Mouse (Mus musculus) left cerebral cortex, adult 6 months (tissue): Measurements from ENCODE around the gene Gm17409. TPM values are rescaled to one million over a fixed set of nuclear protein-coding genes. Genes with fewer than 3 reads are reported as not detected.

Experiments
- long read RNA-seq, 2 experiments: library from polyadenylated mRNA; unstranded; transcript quantifications; one replicate each; pipeline ENCODE4 v2.0.0; 2019 to 2020
- polyA plus RNA-seq: library from polyadenylated mRNA; unstranded; fragments of <200 nt; fragmentation: Nextera tagmentation; gene quantifications from 2 replicates; pipeline ENCODE4 v1.2.3, GENCODE M21; 2021

Gm17409 gene
- not detected in 2 replicates for polyA plus RNA-seq
- long read RNA-seq, experiment 1 = 0 reads
- long read RNA-seq, experiment 2 = 0 reads

DNA sequence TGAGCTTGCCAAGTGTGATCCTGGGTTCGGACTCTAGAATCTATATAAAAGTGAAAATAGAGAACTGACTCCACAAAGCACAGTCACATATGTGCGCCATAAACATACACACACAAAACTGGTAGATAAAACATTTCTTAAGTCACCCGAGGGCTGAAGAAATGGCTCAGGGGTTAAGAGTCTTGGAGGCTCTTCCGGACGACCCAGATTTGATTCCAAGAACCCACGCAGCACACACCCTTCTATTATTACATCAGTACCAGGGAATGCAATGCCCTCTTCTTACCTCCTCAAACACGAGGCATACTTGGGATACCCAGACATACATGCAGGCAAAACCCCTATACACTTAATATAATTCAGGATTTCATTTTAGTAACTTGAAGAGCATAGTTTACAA is at the start of gene Gm17409:
Gene Gm17409 (plus strand): TSS at position 301 of the 400 bp plus-strand sequence.

Other genes starting within 250 kb of the Gm17409 start
- 5.5 and 6.8 TPM in 2 replicates for gene Acvr1c, start 112.2 kb upstream of the Gm17409 start, polyA plus RNA-seq
- gene Acvr1, start 97.0 kb downstream of the Gm17409 start, polyA plus RNA-seq = 7.7 and 9.5 TPM in 2 replicates
- 6.3 and 31.5 TPM in 2 replicates for gene Upp2, start 97.2 kb downstream of the Gm17409 start, polyA plus RNA-seq